Mouse (Mus musculus): ENCODE data around the gene Rhot2.
"Not testable (repeated sequence)": the region's sequence is repeated elsewhere in the genome, so short reads cannot be mapped to it uniquely, and the experiment has no call there.

The Rhot2 gene

GRCm38 (mm10) chr17:25828223-25828594, 16.4 kb downstream of the Rhot2 start:
- DNase-seq (ENCODE audit: low spot score): no peak

- no peak for DNase-seq (ENCODE audit: low spot score)
Observed at GRCm38 (mm10) chr17:25827546-25828222, 17.0 kb downstream of the Rhot2 start.

GRCm38 (mm10) chr17:25827011-25827410, 17.6 kb downstream of the Rhot2 start:
- no peak for DNase-seq (ENCODE audit: low spot score)

- DNase-seq (ENCODE audit: low spot score): no peak
Observed at GRCm38 (mm10) chr17:25825984-25826570, 18.6 kb downstream of the Rhot2 start.

GRCm38 (mm10) chr17:25825311-25825710, 19.3 kb downstream of the Rhot2 start:
- no peak for DNase-seq (ENCODE audit: low spot score)

- DNase-seq (ENCODE audit: low spot score): no peak
Observed at GRCm38 (mm10) chr17:25824362-25825142, 20.1 kb downstream of the Rhot2 start.

GRCm38 (mm10) chr17:25823452-25823851, 21.2 kb downstream of the Rhot2 start, which contains the start of gene Wdr24:
TSS of gene Wdr24 (plus strand) at chr17:25823627.
- DNase-seq (ENCODE audit: low spot score): peak; percentile 53

GRCm38 (mm10) chr17:25818851-25819780, 25.5 kb downstream of the Rhot2 start:
- no peak for DNase-seq (ENCODE audit: low spot score)

- DNase-seq (ENCODE audit: low spot score): no peak
Observed at GRCm38 (mm10) chr17:25817662-25818061, 27.0 kb downstream of the Rhot2 start.

GRCm38 (mm10) chr17:25813471-25813870, 31.2 kb downstream of the Rhot2 start:
- peak; percentile 80 for DNase-seq (ENCODE audit: low spot score)

GRCm38 (mm10) chr17:25810890-25811289, 33.8 kb downstream of the Rhot2 start:
- DNase-seq (ENCODE audit: low spot score): no peak

- no peak for DNase-seq (ENCODE audit: low spot score)
Observed at GRCm38 (mm10) chr17:25809606-25810340, 34.9 kb downstream of the Rhot2 start.

- no peak for DNase-seq (ENCODE audit: low spot score)
Observed at GRCm38 (mm10) chr17:25808789-25809605, 35.7 kb downstream of the Rhot2 start, which contains the start of gene Fbxl16. TSS of gene Fbxl16 (plus strand) at chr17:25809085.

- no peak for DNase-seq (ENCODE audit: low spot score)
Observed at GRCm38 (mm10) chr17:25808028-25808427, 36.6 kb downstream of the Rhot2 start.

- DNase-seq (ENCODE audit: low spot score): not testable (repeated sequence)
Observed at GRCm38 (mm10) chr17:25807452-25807851, 37.2 kb downstream of the Rhot2 start.

GRCm38 (mm10) chr17:25806507-25806906, 38.1 kb downstream of the Rhot2 start:
- DNase-seq (ENCODE audit: low spot score): no peak

- DNase-seq (ENCODE audit: low spot score): no peak
Observed at GRCm38 (mm10) chr17:25802825-25803517, 41.7 kb downstream of the Rhot2 start.

- no peak for DNase-seq (ENCODE audit: low spot score)
Observed at GRCm38 (mm10) chr17:25801029-25801428, 43.6 kb downstream of the Rhot2 start.

- peak; percentile 72 for DNase-seq (ENCODE audit: low spot score)
Observed at GRCm38 (mm10) chr17:25796951-25797369, 47.7 kb downstream of the Rhot2 start, which contains the start of gene Metrn. TSS of gene Metrn (minus strand) at chr17:25797136.

Measured in ovary, postnatal 10 days (tissue).